Mouse (Mus musculus) CH12.LX (cell line): Measurements from ENCODE around the gene Pik3r1. TPM values are rescaled to one million over a fixed set of nuclear protein-coding genes. Genes with fewer than 3 reads are reported as not detected.

ENCODE experiments used
- DNase-seq: peaks from one replicate; pipeline ENCODE4 v3.0.0-alpha.2; 2013; ENCODE audit errors: extremely low read depth
- H3K27ac ChIP-seq: 2 replicates; pipeline ENCODE4 v1.5.1; 2012; ENCODE audit warnings: low read depth, mild to moderate bottlenecking, control low read depth, moderate library complexity; ENCODE audit not compliant: insufficient read depth
- H3K27me3 ChIP-seq: replicated peaks from 2 replicates; pipeline ENCODE3; 2012; ENCODE audit warnings: inconsistent platforms
- H3K36me3 ChIP-seq, 2 experiments: replicated peaks in 1 of 2; 2 replicates each; pipeline versions ENCODE3 to v1.6.1; 2012; ENCODE audit warnings: inconsistent platforms in 1 of 2, low read length in 1 of 2, mild to moderate bottlenecking in 1 of 2, mixed read lengths in 1 of 2, moderate library complexity in 1 of 2; ENCODE audit not compliant: control insufficient read depth in 1 of 2, insufficient read depth in 1 of 2
- H3K4me1 ChIP-seq, 2 experiments: 2 replicates each; pipeline ENCODE4 v1.6.1; 2012; ENCODE audit warnings: inconsistent platforms in 1 of 2, moderate library complexity in 1 of 2; ENCODE audit not compliant: insufficient read depth in 2 of 2, control insufficient read depth in 1 of 2
- H3K4me2 ChIP-seq: 2 replicates; pipeline ENCODE4 v1.6.1; 2012; ENCODE audit warnings: low read depth, mild to moderate bottlenecking, control low read depth; ENCODE audit not compliant: poor library complexity, insufficient read depth, severe bottlenecking
- H3K4me3 ChIP-seq, 3 experiments: fragments of 150-350 bp in 1 of 3; sonication (generic) in 1 of 3; replicated peaks in 1 of 3; 2 replicates each; pipeline versions ENCODE3 to v1.5.1; 2011 to 2012; ENCODE audit warnings: low read depth in 2 of 3, low read length in 2 of 3, mild to moderate bottlenecking in 2 of 3, moderate library complexity in 2 of 3, control low read depth in 1 of 3, improper control_type of control experiment in 1 of 3, inconsistent platforms in 1 of 3, mixed read lengths in 1 of 3; ENCODE audit not compliant: poor library complexity in 1 of 3
- H3K79me2 ChIP-seq: replicated peaks from 2 replicates; pipeline ENCODE4 v1.6.1; 2012; ENCODE audit warnings: mild to moderate bottlenecking, moderate library complexity; ENCODE audit not compliant: control insufficient read depth, poor library complexity, insufficient read depth, severe bottlenecking; ENCODE audit errors: extremely low read depth
- H3K9ac ChIP-seq: 2 replicates; pipeline ENCODE4 v1.6.1; 2012; ENCODE audit warnings: low read depth, mild to moderate bottlenecking, control low read depth, moderate library complexity; ENCODE audit not compliant: insufficient read depth
- H3K9me3 ChIP-seq: replicated peaks from 2 replicates; pipeline ENCODE3; 2012; ENCODE audit warnings: low read length, inconsistent platforms, mixed read lengths
- BHLHE40 ChIP-seq: IDR thresholded peaks from 2 replicates; pipeline ENCODE4 v1.6.1; 2011; ENCODE audit warnings: mild to moderate bottlenecking, low read depth, low read length, improper control_type of control experiment
- CTCF ChIP-seq, 2 experiments: IDR thresholded peaks in 1 of 2; conservative IDR thresholded peaks in 1 of 2; 2 replicates each; pipeline ENCODE4 v1.5.1; 2011 to 2012; ENCODE audit warnings: low read depth in 2 of 2, low read length in 2 of 2, improper control_type of control experiment in 1 of 2, inconsistent platforms in 1 of 2, mild to moderate bottlenecking in 1 of 2, moderate library complexity in 1 of 2
- E2F4 ChIP-seq: IDR thresholded peaks from 2 replicates; pipeline ENCODE4 v1.6.1; 2011; ENCODE audit warnings: low read depth, low read length, improper control_type of control experiment; ENCODE audit not compliant: insufficient replicate concordance
- ELF1 ChIP-seq: IDR thresholded peaks from 2 replicates; pipeline ENCODE4 v1.6.1; 2014; ENCODE audit warnings: low read depth, mild to moderate bottlenecking, inconsistent platforms, low read length, improper control_type of control experiment
- ETS1 ChIP-seq: conservative IDR thresholded peaks from 2 replicates; pipeline ENCODE4 v1.6.1; 2012; ENCODE audit warnings: low read depth, mild to moderate bottlenecking, inconsistent platforms, low read length, improper control_type of control experiment, moderate library complexity
- GABPA ChIP-seq: IDR thresholded peaks from 2 replicates; pipeline ENCODE4 v1.6.1; 2012; ENCODE audit warnings: low read depth, low read length, improper control_type of control experiment, inconsistent platforms; ENCODE audit not compliant: insufficient replicate concordance
- IRF4 ChIP-seq: IDR thresholded peaks from 2 replicates; pipeline ENCODE4 v1.6.1; 2014; ENCODE audit warnings: low read depth, mild to moderate bottlenecking, inconsistent platforms, low read length, improper control_type of control experiment
- JUN ChIP-seq: IDR thresholded peaks from 2 replicates; pipeline ENCODE4 v1.6.1; 2011; ENCODE audit warnings: low read depth, mild to moderate bottlenecking, low read length, improper control_type of control experiment, moderate library complexity; ENCODE audit not compliant: insufficient read depth
- MAX ChIP-seq: IDR thresholded peaks from 2 replicates; pipeline ENCODE4 v1.6.1; 2011; ENCODE audit warnings: low read length, improper control_type of control experiment
- MAZ ChIP-seq: IDR thresholded peaks from 2 replicates; pipeline ENCODE4 v1.6.1; 2012; ENCODE audit warnings: low read depth, mild to moderate bottlenecking, inconsistent platforms, low read length, improper control_type of control experiment, moderate library complexity
- MYC ChIP-seq: IDR thresholded peaks from 2 replicates; pipeline ENCODE4 v1.6.1; 2011; ENCODE audit warnings: low read depth, mild to moderate bottlenecking, improper control_type of control experiment, low read length
- PAX5 ChIP-seq: IDR thresholded peaks from 2 replicates; pipeline ENCODE4 v1.6.1; 2012; ENCODE audit warnings: low read length, inconsistent platforms, mixed read lengths
- RAD21 ChIP-seq: IDR thresholded peaks from 2 replicates; pipeline ENCODE4 v1.6.1; 2011; ENCODE audit warnings: low read depth, mild to moderate bottlenecking, low read length, improper control_type of control experiment, moderate library complexity
- RCOR1 ChIP-seq: conservative IDR thresholded peaks from 2 replicates; pipeline ENCODE4 v1.6.1; 2012; ENCODE audit warnings: low read depth, mild to moderate bottlenecking, inconsistent platforms, low read length, improper control_type of control experiment
- SIN3A ChIP-seq: IDR thresholded peaks from 2 replicates; pipeline ENCODE4 v1.6.1; 2012; ENCODE audit warnings: low read length, improper control_type of control experiment, inconsistent platforms
- SMC3 ChIP-seq: IDR thresholded peaks from 2 replicates; pipeline ENCODE4 v1.6.1; 2011; ENCODE audit warnings: low read depth, low read length, improper control_type of control experiment
- TBP ChIP-seq: conservative IDR thresholded peaks from 2 replicates; pipeline ENCODE4 v1.6.1; 2011; ENCODE audit warnings: low read depth, low read length, improper control_type of control experiment
- TCF12 ChIP-seq: IDR thresholded peaks from 2 replicates; pipeline ENCODE4 v1.6.1; 2014; ENCODE audit warnings: low read depth, mild to moderate bottlenecking, inconsistent platforms, low read length, improper control_type of control experiment
- UBTF ChIP-seq: IDR thresholded peaks from 2 replicates; pipeline ENCODE4 v1.6.1; 2012; ENCODE audit warnings: low read depth, mild to moderate bottlenecking, inconsistent platforms, low read length, improper control_type of control experiment, moderate library complexity
- USF1 ChIP-seq: IDR thresholded peaks from 2 replicates; pipeline ENCODE4 v1.6.1; 2014; ENCODE audit warnings: low read depth, mild to moderate bottlenecking, inconsistent platforms, low read length, improper control_type of control experiment
- ZC3H11A ChIP-seq: IDR thresholded peaks from 2 replicates; pipeline ENCODE4 v1.6.1; 2012; ENCODE audit warnings: low read depth, mild to moderate bottlenecking, inconsistent platforms, low read length, improper control_type of control experiment
- ZKSCAN1 ChIP-seq: IDR thresholded peaks from 2 replicates; pipeline ENCODE4 v1.6.1; 2012; ENCODE audit warnings: low read depth, inconsistent platforms, low read length, improper control_type of control experiment, borderline replicate concordance
- ZNF384 ChIP-seq: IDR thresholded peaks from 2 replicates; pipeline ENCODE4 v1.6.1; 2012; ENCODE audit warnings: low read depth, low read length, improper control_type of control experiment, inconsistent platforms
- dilution Hi-C: fragments of 300-500 bp; cut with MboI; formaldehyde crosslinking; loops from 2 replicates; pipeline ENCODE4 v1.14.3; 2020; ENCODE audit warnings: low sequenced_read_pairs; ENCODE audit not compliant: extremely low pct_unique_long_range_greater_than_20kb, extremely low pct_ligation_motif_present
- in situ Hi-C: fragments of 300-500 bp; cut with MboI; formaldehyde crosslinking; loops from 3 replicates; pipeline ENCODE4 v1.14.3; 2019; ENCODE audit warnings: low sequenced_read_pairs, low pct_ligation_motif_present, low pct_unique_long_range_greater_than_20kb, mixed read lengths
- polyA plus RNA-seq: library from polyadenylated mRNA; unstranded; fragments of >175 nt; gene quantifications from 2 replicates; pipeline ENCODE4 v1.2.1, GENCODE M21; 2012; ENCODE audit warnings: low read depth; ENCODE audit not compliant: insufficient read length
- total RNA-seq, 2 experiments: library from RNA; depleted of rRNA; stranded (reverse); fragments of 300-350 nt in 1 of 2; fragments of >200 nt in 1 of 2; gene quantifications; 2 replicates each; pipeline ENCODE4 v1.2.3; 2012 to 2014

Pik3r1 gene
- total and polyA plus RNA-seq, 3 experiments, result 17.5 to 21.0 (median 19.3) TPM

DNA sequence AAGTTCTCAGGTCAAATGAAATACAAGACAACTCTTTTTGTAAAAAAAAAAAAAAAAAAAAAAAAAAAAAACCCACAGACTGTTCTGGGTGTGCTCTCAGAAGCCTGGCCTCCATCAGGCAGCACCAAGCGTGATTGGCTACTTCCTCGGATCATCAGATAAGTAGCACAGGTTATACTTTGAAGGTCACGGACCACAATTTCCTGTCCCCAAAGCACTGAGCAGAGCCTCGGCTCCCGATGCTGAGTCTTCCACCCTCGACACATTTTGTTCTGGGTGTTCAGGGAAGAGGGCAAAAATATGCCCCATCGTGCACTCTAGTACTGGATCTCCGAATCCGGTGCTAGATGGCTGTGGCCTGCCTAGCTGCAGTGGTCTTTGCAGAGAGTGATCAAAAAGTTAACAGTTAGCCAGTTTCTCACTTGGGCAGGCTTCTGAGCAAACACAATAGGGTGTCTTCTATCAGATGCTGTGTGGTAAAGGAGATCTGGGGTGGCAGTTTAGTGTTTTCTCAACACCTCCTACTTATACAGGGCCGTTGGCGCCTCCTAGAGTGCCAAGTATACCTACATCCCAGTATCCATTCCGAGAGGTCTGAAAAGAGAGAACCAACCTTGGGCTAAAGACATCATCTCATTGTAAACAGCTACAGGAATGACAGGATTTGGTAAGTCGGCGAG is 65.8 kb downstream of the Pik3r1 start:
- Histone ChIP-seq H3K9me3 (no peaks in the 10 kb centered on the region), H3K36me3 (peaks cover 13 to 70% of the 10 kb centered on the region in 2 experiments), H3K9ac (no peak overlapping the region), H3K27ac (no peak overlapping the region), H3K79me2 (no peaks in the 10 kb centered on the region), H3K27me3 (no peaks in the 10 kb centered on the region), H3K4me3 (no peak overlapping the region), H3K4me1 (peaks cover 5 to 27% of the 10 kb centered on the region in 2 experiments; a peak in 3 of 4 replicates), H3K4me2 (no peak overlapping the region)
- dilution Hi-C loops (no loop called here), in situ Hi-C loops (loop anchor here (5.0 to 25.0 kb wide), 2 partner anchors 190 to 815 kb away; no protein-coding TSS in a partner anchor)
- DNase-seq, result no peak
- TF ChIP-seq PAX5, result no peak
- TF ChIP-seq TCF12, result no peak
- no peak for TF ChIP-seq UBTF
- peak in 1 of 2 experiments; percentile 10; a peak in 1 of 4 replicates for TF ChIP-seq CTCF (conservative IDR thresholded peaks at IDR 0.05 in 1 of 2, IDR thresholded peaks at IDR 0.05 in 1 of 2; ENCODE audit: low read depth in 2 of 2, low read length in 2 of 2)
- TF ChIP-seq ETS1, result no peak
- TF ChIP-seq USF1, result no peak
- TF ChIP-seq SMC3, result no peak
- TF ChIP-seq TBP, result no peak

DNA sequence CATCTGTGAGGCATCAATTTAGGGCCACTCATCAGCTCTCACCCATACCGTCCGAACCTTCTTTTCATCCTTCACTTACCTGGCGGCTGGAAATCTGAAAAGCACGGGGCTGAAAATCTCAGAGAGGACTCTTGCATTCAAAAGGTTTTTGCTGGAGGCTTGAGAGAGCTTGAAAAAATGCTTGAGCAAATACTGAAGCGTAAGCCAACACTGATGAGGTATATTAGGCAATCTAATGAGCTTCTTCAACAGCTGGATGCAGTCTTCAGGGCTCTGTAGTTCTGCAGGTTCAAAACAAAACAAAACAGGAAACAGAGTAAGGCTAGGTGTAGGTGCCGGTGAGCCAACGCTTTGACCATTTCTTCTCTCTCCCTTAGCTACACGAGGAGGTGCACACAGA is 66.4 kb downstream of the Pik3r1 start:
- DNase-seq, result no peak
- in situ Hi-C loops, result loop anchor here (5.0 to 25.0 kb wide), 2 partner anchors 189 to 814 kb away; no protein-coding TSS in a partner anchor

DNA sequence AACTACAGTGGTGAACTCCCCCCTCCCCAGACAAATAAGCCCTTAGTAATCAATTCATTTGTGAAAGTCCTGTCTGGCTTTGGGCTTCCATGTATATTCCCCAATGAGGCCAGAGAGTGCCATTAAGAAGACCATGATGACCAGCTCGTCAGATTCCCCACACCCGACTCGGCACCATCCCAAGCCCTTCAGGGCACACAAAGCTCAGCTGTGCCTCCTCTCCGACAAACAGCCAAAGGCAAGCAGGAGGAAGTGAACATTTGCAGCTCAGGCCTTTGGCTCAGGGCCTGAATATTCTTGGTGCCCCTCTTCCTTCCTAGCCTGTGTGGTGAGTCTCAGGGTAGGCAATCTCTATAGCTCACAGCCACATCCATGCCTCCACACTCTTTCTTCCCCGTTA is 68.3 kb downstream of the Pik3r1 start:
- H3K4me3 ChIP-seq, result no peak overlapping the region
- H3K9ac ChIP-seq, result no peak overlapping the region
- H3K79me2 ChIP-seq, result no peaks in the 10 kb centered on the region
- dilution Hi-C loops (no loop called here), in situ Hi-C loops (loop anchor here (5.0 to 25.0 kb wide), 2 partner anchors 187 to 812 kb away; no protein-coding TSS in a partner anchor)
- no peak for DNase-seq
- H3K4me2 ChIP-seq, result no peak overlapping the region
- H3K27me3 ChIP-seq, result no peaks in the 10 kb centered on the region
- no peaks in the 10 kb centered on the region for H3K9me3 ChIP-seq
- peaks cover 4 to 27% of the 10 kb centered on the region in 2 experiments; a peak in 3 of 4 replicates for H3K4me1 ChIP-seq
- H3K36me3 ChIP-seq, result peaks cover 11 to 62% of the 10 kb centered on the region in 2 experiments
- no peak overlapping the region for H3K27ac ChIP-seq
- TF ChIP-seq MYC, result no peak
- TF ChIP-seq MAZ, result no peak
- no peak for TF ChIP-seq GABPA
- no peak for TF ChIP-seq CTCF (conservative IDR thresholded peaks at IDR 0.05 in 1 of 2, IDR thresholded peaks at IDR 0.05 in 1 of 2; ENCODE audit: low read depth in 2 of 2, low read length in 2 of 2)
- TF ChIP-seq E2F4, result no peak
- TF ChIP-seq RAD21, result no peak
- no peak for TF ChIP-seq JUN
- TF ChIP-seq PAX5, result no peak
- TF ChIP-seq ZNF384, result no peak
- TF ChIP-seq TBP, result no peak
- no peak for TF ChIP-seq MAX
- TF ChIP-seq BHLHE40, result no peak
- no peak for TF ChIP-seq RCOR1
- TF ChIP-seq SIN3A, result no peak
- no peak for TF ChIP-seq ZC3H11A

More for the DNA sequence above, 66.4 kb downstream of the Pik3r1 start:
- H3K27ac ChIP-seq, result no peak overlapping the region
- H3K36me3 ChIP-seq, result peaks cover 13 to 69% of the 10 kb centered on the region in 2 experiments
- H3K4me3 ChIP-seq, result no peak overlapping the region
- dilution Hi-C loops, result no loop called here
- H3K9ac ChIP-seq, result no peak overlapping the region
- no peaks in the 10 kb centered on the region for H3K27me3 ChIP-seq
- no peaks in the 10 kb centered on the region for H3K79me2 ChIP-seq
- no peak overlapping the region for H3K4me2 ChIP-seq
- peaks cover 5 to 27% of the 10 kb centered on the region in 2 experiments; a peak in 3 of 4 replicates for H3K4me1 ChIP-seq
- no peaks in the 10 kb centered on the region for H3K9me3 ChIP-seq
- TF ChIP-seq ELF1, result no peak
- no peak for TF ChIP-seq RCOR1
- no peak for TF ChIP-seq RAD21
- no peak for TF ChIP-seq JUN
- no peak for TF ChIP-seq SMC3
- no peak for TF ChIP-seq GABPA
- no peak for TF ChIP-seq ZKSCAN1
- TF ChIP-seq MYC, result no peak
- TF ChIP-seq PAX5, result no peak
- no peak for TF ChIP-seq IRF4
- TF ChIP-seq, all 38 proteins: peak for 0
